Mouse (Mus musculus): Measurements from ENCODE around the gene Ccdc60. TPM values are rescaled to one million over a fixed set of nuclear protein-coding genes. Genes with fewer than 3 reads are reported as not detected.

The Ccdc60 gene
- polyA plus RNA-seq, 1 experiment = 0.29 TPM

DNA sequence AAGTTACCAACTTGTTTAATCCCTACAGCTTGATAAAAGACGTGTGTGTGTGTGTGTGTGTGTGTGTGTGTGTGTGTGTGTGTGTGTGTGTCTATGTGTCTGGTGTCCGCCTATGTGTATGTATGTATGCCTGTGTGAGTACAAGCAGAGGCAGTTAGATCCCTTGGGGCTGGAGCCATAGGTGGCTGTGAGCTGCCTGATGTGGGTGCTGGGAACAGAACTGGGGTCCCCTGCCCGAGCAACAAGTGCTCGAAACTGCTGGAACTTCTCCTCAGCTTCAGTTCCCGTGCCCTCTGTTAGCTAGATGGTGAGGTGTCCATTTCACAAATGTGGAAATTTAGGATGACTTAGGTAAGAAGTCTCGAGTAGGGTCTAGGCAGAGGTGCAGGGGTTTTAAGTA is 204.6 kb downstream of the Ccdc60 start:
- Histone ChIP-seq H3K4me3 (ENCODE audit: insufficient read depth, low read length) (no peak overlapping the region), H3K27ac (ENCODE audit: insufficient read depth, low read length) (no peak overlapping the region), H3K4me1 (ENCODE audit: control insufficient read depth, insufficient read depth, low read length) (no peaks in the 10 kb centered on the region)
- no peak for TF ChIP-seq CTCF (IDR thresholded peaks at IDR 0.05; ENCODE audit: extremely low read depth, insufficient read depth, low read length)
- no peak for TF ChIP-seq POLR2A (IDR thresholded peaks at IDR 0.05; ENCODE audit: extremely low read depth, insufficient read depth, low read length)

DNA sequence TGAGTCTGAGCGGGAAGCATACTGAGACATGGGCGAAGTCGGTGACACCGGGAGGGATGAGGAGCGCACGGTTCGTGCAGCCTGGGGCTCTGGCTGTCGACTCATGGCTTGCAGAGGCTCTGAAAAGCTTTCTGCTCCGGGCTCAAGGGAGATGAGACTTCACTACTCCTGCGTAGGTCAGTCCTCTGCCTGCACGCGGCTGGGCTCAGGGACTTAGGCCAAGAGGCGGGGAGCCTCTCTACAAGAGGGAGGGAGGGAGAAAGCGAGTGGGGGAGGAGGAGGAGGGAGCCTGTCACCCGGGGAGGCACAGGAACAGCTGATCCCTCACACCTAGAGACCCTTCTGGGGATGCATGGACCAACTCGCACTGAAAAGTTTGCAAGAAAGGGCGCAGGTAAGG is 205.7 kb downstream of the Ccdc60 start, which contains the start of gene Tmem233:
Gene Tmem233, minus strand, starts transcription at position 164 of the 400 bp plus-strand sequence.
- TF ChIP-seq CTCF (IDR thresholded peaks at IDR 0.05; ENCODE audit: extremely low read depth, insufficient read depth, low read length) = no peak
- TF ChIP-seq POLR2A (IDR thresholded peaks at IDR 0.05; ENCODE audit: extremely low read depth, insufficient read depth, low read length) = no peak
- no peaks in the 10 kb centered on the region for H3K4me1 ChIP-seq (ENCODE audit: control insufficient read depth, insufficient read depth, low read length)
- H3K4me3 ChIP-seq (ENCODE audit: insufficient read depth, low read length) = no peak within 1 kb of the TSS
- no peak within 1 kb of the TSS for H3K27ac ChIP-seq (ENCODE audit: insufficient read depth, low read length)

DNA sequence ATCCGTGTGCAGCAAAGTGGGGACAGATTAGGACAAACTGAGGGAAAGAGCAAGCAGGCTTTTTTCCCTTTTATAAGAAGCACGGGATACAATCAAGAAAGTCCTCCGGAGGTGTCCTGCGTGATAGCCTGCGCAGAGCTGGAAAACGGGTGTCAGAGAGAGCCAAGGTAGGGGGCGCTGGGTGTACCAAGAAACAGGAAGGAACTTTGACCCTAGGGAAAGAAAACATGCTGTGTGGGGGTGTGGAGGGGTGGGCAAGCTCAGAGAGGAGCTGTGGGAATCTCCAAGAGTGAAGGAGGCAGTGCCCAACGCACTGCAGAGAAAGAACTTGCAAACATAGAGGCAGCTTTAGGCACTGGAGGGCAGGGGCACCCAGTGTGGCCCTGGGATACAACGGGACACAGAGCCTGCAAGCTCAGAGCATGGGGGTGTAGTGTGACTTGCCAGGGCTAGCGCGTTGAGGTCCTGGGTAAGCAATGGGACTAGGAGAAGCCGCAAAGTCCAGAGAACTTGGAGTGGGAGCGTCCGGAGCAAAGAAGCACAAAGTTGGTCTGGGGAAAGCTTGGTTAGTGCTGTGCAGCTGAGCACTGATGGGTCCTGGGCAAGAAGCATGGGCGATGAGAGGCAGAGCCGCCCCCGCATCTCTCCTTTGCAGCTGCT is 206.4 kb downstream of the Ccdc60 start:
- H3K4me1 ChIP-seq (ENCODE audit: control insufficient read depth, insufficient read depth, low read length) = no peaks in the 10 kb centered on the region
- TF ChIP-seq CTCF (IDR thresholded peaks at IDR 0.05; ENCODE audit: extremely low read depth, insufficient read depth, low read length) = no peak
- TF ChIP-seq POLR2A (IDR thresholded peaks at IDR 0.05; ENCODE audit: extremely low read depth, insufficient read depth, low read length) = no peak
- H3K27ac ChIP-seq (ENCODE audit: insufficient read depth, low read length) = no peak overlapping the region
- H3K4me3 ChIP-seq (ENCODE audit: insufficient read depth, low read length) = no peak overlapping the region

DNA sequence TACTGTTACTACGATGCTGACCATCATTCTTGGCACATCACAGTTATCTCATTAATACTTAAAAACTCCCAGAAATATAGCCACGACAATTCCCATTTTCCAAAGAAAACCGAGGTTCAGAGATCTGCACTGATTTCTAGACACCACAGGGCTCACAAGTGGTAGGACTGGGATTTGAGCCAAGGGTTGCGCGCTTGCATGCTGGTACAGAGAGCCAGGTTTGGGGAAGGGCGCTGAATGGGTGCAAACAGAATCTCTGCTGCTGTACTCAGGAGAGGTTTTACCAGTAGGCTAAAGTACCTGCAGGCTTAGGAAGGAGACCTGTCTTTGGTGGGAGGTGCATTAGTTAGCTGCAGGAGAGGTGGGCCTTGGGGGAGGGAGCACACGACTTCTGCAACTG is 207.2 kb downstream of the Ccdc60 start:
- TF ChIP-seq POLR2A (IDR thresholded peaks at IDR 0.05; ENCODE audit: extremely low read depth, insufficient read depth, low read length) (no peak), CTCF (IDR thresholded peaks at IDR 0.05; ENCODE audit: extremely low read depth, insufficient read depth, low read length) (no peak)
- Histone ChIP-seq H3K27ac (ENCODE audit: insufficient read depth, low read length) (no peak overlapping the region), H3K4me3 (ENCODE audit: insufficient read depth, low read length) (no peak overlapping the region), H3K4me1 (ENCODE audit: control insufficient read depth, insufficient read depth, low read length) (no peaks in the 10 kb centered on the region)

DNA sequence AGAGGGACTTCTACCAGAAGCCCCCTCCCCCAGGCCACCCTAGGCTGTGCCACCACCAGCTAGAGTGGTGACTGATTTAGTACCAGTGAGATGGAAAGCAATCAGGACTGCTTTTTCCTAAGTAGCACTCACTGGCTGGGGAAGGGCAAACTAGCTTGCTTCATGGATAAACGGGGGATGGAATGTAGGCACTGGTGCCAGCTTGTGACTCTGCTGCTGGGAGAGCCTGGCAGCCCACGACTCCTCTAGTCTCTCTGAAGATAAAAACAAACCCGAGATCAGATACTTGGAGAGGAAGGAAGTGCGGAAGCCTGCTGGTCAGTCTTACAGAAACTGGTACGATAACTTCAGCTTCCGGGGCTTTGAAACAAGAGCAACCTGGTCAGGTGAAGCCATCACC is 208.0 kb downstream of the Ccdc60 start:
- Histone ChIP-seq H3K27ac (ENCODE audit: insufficient read depth, low read length) (no peak overlapping the region), H3K4me3 (ENCODE audit: insufficient read depth, low read length) (no peak overlapping the region), H3K4me1 (ENCODE audit: control insufficient read depth, insufficient read depth, low read length) (no peaks in the 10 kb centered on the region)
- TF ChIP-seq POLR2A (IDR thresholded peaks at IDR 0.05; ENCODE audit: extremely low read depth, insufficient read depth, low read length) (no peak), CTCF (IDR thresholded peaks at IDR 0.05; ENCODE audit: extremely low read depth, insufficient read depth, low read length) (no peak)

Other genes starting within 250 kb of the Ccdc60 start
- gene Tmem233, start 205.7 kb downstream of the Ccdc60 start, polyA plus RNA-seq (2012; rRNA removed) = not detected in 2 replicates
- 17.4 and 18.6 TPM in 2 replicates for gene Hspb8, start 133.9 kb upstream of the Ccdc60 start, polyA plus RNA-seq (2012; rRNA removed)